Mouse (Mus musculus) ES-E14 (cell line): ENCODE results near the gene Zfp612. TPM values are rescaled to one million over a fixed set of nuclear protein-coding genes. Genes with fewer than 3 reads are reported as not detected.

Source experiments
- DNase-seq: peaks from one replicate; pipeline ENCODE4 v3.0.0-alpha.2; 2013; ENCODE audit warnings: low read depth, low spot score
- H3K27ac ChIP-seq: 2 replicates; pipeline ENCODE4 v1.5.1; 2012; ENCODE audit warnings: low read depth, mild to moderate bottlenecking, low read length, moderate library complexity, mixed read lengths; ENCODE audit not compliant: poor library complexity, insufficient read depth, severe bottlenecking
- H3K36me3 ChIP-seq: 2 replicates; pipeline ENCODE4 v1.6.1; 2012; ENCODE audit warnings: mild to moderate bottlenecking, low read length, moderate library complexity, mixed read lengths; ENCODE audit not compliant: control insufficient read depth, poor library complexity, insufficient read depth, severe bottlenecking
- H3K4me1 ChIP-seq, 2 experiments: fragments of 150-350 bp in 1 of 2; sonication (generic) in 1 of 2; 2 replicates each; pipeline ENCODE4 v1.6.1; 2012; ENCODE audit warnings: low read length in 2 of 2, mild to moderate bottlenecking in 1 of 2, mixed read lengths in 1 of 2; ENCODE audit not compliant: control insufficient read depth in 2 of 2, insufficient read depth in 2 of 2, poor library complexity in 1 of 2
- H3K4me3 ChIP-seq, 2 experiments: fragments of 150-350 bp in 1 of 2; sonication (generic) in 1 of 2; 2 replicates each; pipeline ENCODE4 v1.5.1; 2012; ENCODE audit warnings: low read length in 2 of 2, low read depth in 1 of 2, mild to moderate bottlenecking in 1 of 2, mixed read lengths in 1 of 2; ENCODE audit not compliant: insufficient read depth in 1 of 2, poor library complexity in 1 of 2, severe bottlenecking in 1 of 2
- H3K9ac ChIP-seq: 2 replicates; pipeline ENCODE4 v1.6.1; 2012; ENCODE audit warnings: low read depth, mild to moderate bottlenecking, low read length, mixed read lengths; ENCODE audit not compliant: poor library complexity, insufficient read depth, severe bottlenecking
- H3K9me3 ChIP-seq: fragments of 150-350 bp; sonication (generic); 2 replicates; pipeline ENCODE4 v1.6.1; 2012; ENCODE audit warnings: low read depth, mild to moderate bottlenecking, low read length; ENCODE audit not compliant: control insufficient read depth, insufficient read depth
- CHD2 ChIP-seq: IDR thresholded peaks from 2 replicates; pipeline ENCODE4 v1.6.1; 2014; ENCODE audit warnings: mild to moderate bottlenecking, low read depth, low read length, inconsistent platforms
- HCFC1 ChIP-seq: IDR thresholded peaks from 2 replicates; pipeline ENCODE4 v1.6.1; 2012; ENCODE audit warnings: low read length, inconsistent platforms, borderline replicate concordance; ENCODE audit not compliant: insufficient read depth
- MAFK ChIP-seq: IDR thresholded peaks from 2 replicates; pipeline ENCODE4 v1.6.1; 2014; ENCODE audit warnings: mild to moderate bottlenecking, low read depth, low read length, inconsistent platforms; ENCODE audit not compliant: insufficient read depth
- ZC3H11A ChIP-seq: IDR thresholded peaks from 2 replicates; pipeline ENCODE4 v1.6.1; 2012; ENCODE audit warnings: low read depth, mild to moderate bottlenecking, inconsistent platforms, low read length, borderline replicate concordance
- ZNF384 ChIP-seq: IDR thresholded peaks from 2 replicates; pipeline ENCODE4 v1.6.1; 2012; ENCODE audit warnings: low read depth, low read length, inconsistent platforms
- in situ Hi-C, 2 experiments: fragments of 600-800 bp; cut with MboI; formaldehyde crosslinking; loops; one replicate each; pipeline ENCODE4 v1.15.1; 2025; ENCODE audit warnings: low sequenced_read_pairs in 2 of 2, inconsistent platforms in 1 of 2; ENCODE audit not compliant: unreplicated experiment in 2 of 2
- total RNA-seq: library from RNA; depleted of rRNA; stranded (reverse); fragments of 300-350 nt; gene quantifications from 2 replicates; pipeline ENCODE4 v1.2.3, GENCODE M21; 2012

Gene Zfp612
- total RNA-seq, 1 experiment, result 3.9 TPM

DNA sequence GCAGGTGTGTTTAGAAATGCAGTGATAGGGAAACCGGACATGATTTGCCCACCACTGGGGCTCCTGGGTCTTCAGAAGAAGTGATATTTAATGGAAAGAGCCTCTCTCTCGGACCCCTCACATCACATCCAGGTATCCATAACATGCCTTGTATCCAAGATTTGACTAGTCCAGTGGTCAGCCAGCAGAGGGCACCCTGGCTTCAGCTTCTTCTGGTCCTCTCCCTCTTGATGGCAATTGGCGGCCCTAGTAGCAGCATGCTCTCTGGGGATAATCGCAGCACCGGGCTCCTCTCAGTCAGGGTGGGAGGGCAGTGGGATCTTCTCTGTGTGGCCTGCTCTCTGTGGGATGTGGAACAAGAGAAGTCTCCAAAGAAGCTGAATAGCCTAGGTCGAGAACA lies 40.2 kb downstream of the Zfp612 start:
- TF ChIP-seq ZC3H11A, result 0 out of 2 replicates have a peak, but pooled peaks have one; percentile 45
- TF ChIP-seq ZNF384, result no peak
- in situ Hi-C loops, result no loop called here
- no peak overlapping the region for H3K9ac ChIP-seq
- no peak for DNase-seq
- H3K4me3 ChIP-seq, result no peak overlapping the region
- H3K4me1 ChIP-seq, result peaks cover 0 to 12% of the 10 kb centered on the region in 2 experiments; a peak in 2 of 4 replicates
- no peaks in the 10 kb centered on the region for H3K36me3 ChIP-seq
- H3K9me3 ChIP-seq, result no peaks in the 10 kb centered on the region
- no peak overlapping the region for H3K27ac ChIP-seq

DNA sequence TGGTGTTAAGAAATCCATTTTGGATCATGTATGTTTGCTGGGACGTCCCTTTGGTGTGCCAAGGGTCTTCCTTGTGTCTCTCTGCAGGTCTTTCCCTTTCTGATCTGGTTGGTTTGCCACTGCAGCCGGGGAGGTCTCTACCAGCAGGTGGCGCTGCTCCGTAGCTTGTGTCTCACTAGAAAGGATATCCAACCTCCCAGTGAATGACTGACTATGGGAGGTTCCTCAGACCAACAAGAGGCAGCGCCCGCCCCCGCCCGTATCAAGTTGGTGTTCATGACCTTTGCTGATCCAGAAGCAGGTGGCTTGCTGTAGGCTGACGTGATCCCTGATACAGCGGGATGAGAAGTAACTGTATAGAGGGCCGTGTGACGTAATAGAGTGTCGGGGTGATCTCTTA lies 51.0 kb downstream of the Zfp612 start:
- DNase-seq, result peak; percentile 89
- no peaks in the 10 kb centered on the region for H3K36me3 ChIP-seq
- no peak overlapping the region for H3K4me3 ChIP-seq
- no peaks in the 10 kb centered on the region; a peak in 1 of 4 replicates for H3K4me1 ChIP-seq
- in situ Hi-C loops, result no loop called here
- no peak overlapping the region for H3K9ac ChIP-seq
- H3K27ac ChIP-seq, result no peak overlapping the region
- no peak for TF ChIP-seq ZC3H11A
- TF ChIP-seq HCFC1, result no peak
- H3K9me3 ChIP-seq, result no peaks in the 10 kb centered on the region

GRCm38 (mm10) chr8:110134236-110134635 lies 54.7 kb downstream of the Zfp612 start:
- Histone ChIP-seq H3K9me3 (no peaks in the 10 kb centered on the region), H3K36me3 (no peaks in the 10 kb centered on the region), H3K27ac (no peak overlapping the region), H3K9ac (no peak overlapping the region), H3K4me3 (no peak overlapping the region), H3K4me1 (no peaks in the 10 kb centered on the region; a peak in 1 of 4 replicates)
- in situ Hi-C loops, result no loop called here
- TF ChIP-seq ZNF384 (no peak), ZC3H11A (no peak), HCFC1 (no peak), MAFK (no peak)
- DNase-seq, result no peak

DNA sequence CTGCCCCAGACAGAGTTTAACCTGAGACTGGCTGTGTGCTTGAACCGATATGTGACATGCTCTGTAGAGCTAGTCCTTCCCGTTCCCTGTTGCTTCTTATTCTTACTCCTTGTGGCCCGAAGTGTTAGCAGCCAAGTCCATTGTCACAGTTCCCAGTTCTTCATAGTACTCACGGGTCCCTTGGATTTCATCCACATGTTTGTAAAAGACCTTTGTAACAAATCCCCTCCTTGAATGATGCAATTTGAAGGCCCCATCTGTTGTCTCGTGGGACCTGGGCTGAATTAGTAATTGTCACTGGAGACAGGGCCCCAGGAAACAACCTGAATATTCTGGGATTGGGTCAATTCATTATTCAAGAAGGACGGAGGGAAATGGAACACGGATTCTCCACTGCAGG lies 56.0 kb downstream of the Zfp612 start:
- Histone ChIP-seq H3K36me3 (no peaks in the 10 kb centered on the region), H3K9ac (no peak overlapping the region), H3K27ac (no peak overlapping the region), H3K4me3 (no peak overlapping the region), H3K4me1 (no peaks in the 10 kb centered on the region; a peak in 1 of 4 replicates), H3K9me3 (no peaks in the 10 kb centered on the region)
- TF ChIP-seq ZNF384 (no peak), MAFK (no peak)
- in situ Hi-C loops, result no loop called here
- DNase-seq, result no peak

- H3K4me3 ChIP-seq, result no peak overlapping the region
- no peaks in the 10 kb centered on the region for H3K4me1 ChIP-seq
- TF ChIP-seq MAFK, result no peak
- TF ChIP-seq ZC3H11A, result no peak
- TF ChIP-seq CHD2, result no peak
- TF ChIP-seq ZNF384, result no peak
- TF ChIP-seq HCFC1, result no peak
- in situ Hi-C loops, result no loop called here
- no peak for DNase-seq
- H3K9me3 ChIP-seq, result no peaks in the 10 kb centered on the region
- no peak overlapping the region for H3K27ac ChIP-seq
- H3K9ac ChIP-seq, result no peak overlapping the region
- no peaks in the 10 kb centered on the region for H3K36me3 ChIP-seq
Observed at GRCm38 (mm10) chr8:110140156-110140555, 60.6 kb downstream of the Zfp612 start.
